Mouse (Mus musculus): Measurements from ENCODE around the gene Fcgbp.
A peak's percentile ranks its signal among the peaks of the same experiment; 100 is the strongest.
"Not testable (repeated sequence)": the region's sequence is repeated elsewhere in the genome, so short reads cannot be mapped to it uniquely, and the experiment has no call there.

The Fcgbp gene

GRCm38 (mm10) chr7:28070531-28071298 lies at the start of gene Fcgbp:
Gene Fcgbp (plus strand): TSS chr7:28071236.
- DNase-seq (ENCODE audit: low read depth, low spot score), result no peak

GRCm38 (mm10) chr7:28044524-28044923 lies 26.5 kb upstream of the Fcgbp start:
- no peak for DNase-seq (ENCODE audit: low read depth, low spot score)

GRCm38 (mm10) chr7:28049476-28050409 lies 21.3 kb upstream of the Fcgbp start, which contains the start of gene Psmc4:
Gene Psmc4 (minus strand): TSS chr7:28050101.
- DNase-seq (ENCODE audit: low read depth, low spot score), result peak; percentile 98

- DNase-seq (ENCODE audit: low read depth, low spot score), result no peak
These were observed 20.5 kb upstream of the Fcgbp start for GRCm38 (mm10) chr7:28050584-28050983.

GRCm38 (mm10) chr7:28053046-28053930 lies 17.7 kb upstream of the Fcgbp start:
- DNase-seq (ENCODE audit: low read depth, low spot score), result no peak

GRCm38 (mm10) chr7:28059972-28060371 lies 11.1 kb upstream of the Fcgbp start:
- no peak for DNase-seq (ENCODE audit: low read depth, low spot score)

GRCm38 (mm10) chr7:28068661-28069060 lies 2.4 kb upstream of the Fcgbp start:
- no peak for DNase-seq (ENCODE audit: low read depth, low spot score)

GRCm38 (mm10) chr7:28069546-28070172 lies 1.4 kb upstream of the Fcgbp start:
- no peak for DNase-seq (ENCODE audit: low read depth, low spot score)

GRCm38 (mm10) chr7:28084215-28084614 lies 13.2 kb downstream of the Fcgbp start:
- DNase-seq (ENCODE audit: low read depth, low spot score), result no peak

GRCm38 (mm10) chr7:28086236-28086635 lies 15.2 kb downstream of the Fcgbp start:
- no peak for DNase-seq (ENCODE audit: low read depth, low spot score)

GRCm38 (mm10) chr7:28093541-28093940 lies 22.5 kb downstream of the Fcgbp start:
- no peak for DNase-seq (ENCODE audit: low read depth, low spot score)

- no peak for DNase-seq (ENCODE audit: low read depth, low spot score)
These were observed 28.1 kb downstream of the Fcgbp start for GRCm38 (mm10) chr7:28099101-28099500.

GRCm38 (mm10) chr7:28100596-28101590 lies 29.9 kb downstream of the Fcgbp start:
- no peak for DNase-seq (ENCODE audit: low read depth, low spot score)

- not testable (repeated sequence) for DNase-seq (ENCODE audit: low read depth, low spot score)
These were observed 31.9 kb downstream of the Fcgbp start for GRCm38 (mm10) chr7:28102936-28103335.

- DNase-seq (ENCODE audit: low read depth, low spot score), result no peak
These were observed 33.6 kb downstream of the Fcgbp start for GRCm38 (mm10) chr7:28104670-28105069.

- DNase-seq (ENCODE audit: low read depth, low spot score), result no peak
These were observed 35.2 kb downstream of the Fcgbp start for GRCm38 (mm10) chr7:28106241-28106640.

- no peak for DNase-seq (ENCODE audit: low read depth, low spot score)
These were observed 43.6 kb downstream of the Fcgbp start for GRCm38 (mm10) chr7:28114648-28115047.

GRCm38 (mm10) chr7:28129166-28129565 lies 58.1 kb downstream of the Fcgbp start, which contains the start of gene 9530053A07Rik:
Gene 9530053A07Rik (plus strand): TSS chr7:28129466.
- no peak for DNase-seq (ENCODE audit: low read depth, low spot score)

- peak; percentile 49 for DNase-seq (ENCODE audit: low read depth, low spot score)
These were observed 66.6 kb downstream of the Fcgbp start for GRCm38 (mm10) chr7:28137613-28138012.

- no peak for DNase-seq (ENCODE audit: low read depth, low spot score)
These were observed 77.2 kb downstream of the Fcgbp start for GRCm38 (mm10) chr7:28148263-28148662.
